Mouse (Mus musculus): ENCODE data around the gene Gm11037.

Gene Gm11037

GRCm38 (mm10) chr2:131129836-131130235 is 3.5 kb upstream of the Gm11037 start:
- no peak for DNase-seq

DNA sequence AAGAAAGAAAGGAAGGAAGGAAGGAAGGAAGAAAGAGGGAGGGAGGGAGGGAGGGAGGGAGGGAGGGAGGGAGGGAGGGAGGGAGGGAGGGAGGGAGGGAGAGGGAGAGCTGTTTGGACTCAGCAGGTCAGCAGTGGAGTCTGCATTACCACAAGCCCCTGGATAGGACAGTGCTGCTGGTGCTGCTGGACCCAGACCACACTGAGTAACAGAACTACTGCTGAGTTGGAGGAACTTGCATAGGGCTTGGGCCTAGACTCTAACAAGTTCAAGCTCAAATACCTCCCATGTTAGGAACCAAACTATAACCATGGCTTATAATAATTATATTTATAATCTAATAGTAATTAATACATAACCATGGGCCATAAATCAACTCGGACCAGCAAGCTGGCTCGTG is 2.4 kb upstream of the Gm11037 start:
- DNase-seq = no peak

DNA sequence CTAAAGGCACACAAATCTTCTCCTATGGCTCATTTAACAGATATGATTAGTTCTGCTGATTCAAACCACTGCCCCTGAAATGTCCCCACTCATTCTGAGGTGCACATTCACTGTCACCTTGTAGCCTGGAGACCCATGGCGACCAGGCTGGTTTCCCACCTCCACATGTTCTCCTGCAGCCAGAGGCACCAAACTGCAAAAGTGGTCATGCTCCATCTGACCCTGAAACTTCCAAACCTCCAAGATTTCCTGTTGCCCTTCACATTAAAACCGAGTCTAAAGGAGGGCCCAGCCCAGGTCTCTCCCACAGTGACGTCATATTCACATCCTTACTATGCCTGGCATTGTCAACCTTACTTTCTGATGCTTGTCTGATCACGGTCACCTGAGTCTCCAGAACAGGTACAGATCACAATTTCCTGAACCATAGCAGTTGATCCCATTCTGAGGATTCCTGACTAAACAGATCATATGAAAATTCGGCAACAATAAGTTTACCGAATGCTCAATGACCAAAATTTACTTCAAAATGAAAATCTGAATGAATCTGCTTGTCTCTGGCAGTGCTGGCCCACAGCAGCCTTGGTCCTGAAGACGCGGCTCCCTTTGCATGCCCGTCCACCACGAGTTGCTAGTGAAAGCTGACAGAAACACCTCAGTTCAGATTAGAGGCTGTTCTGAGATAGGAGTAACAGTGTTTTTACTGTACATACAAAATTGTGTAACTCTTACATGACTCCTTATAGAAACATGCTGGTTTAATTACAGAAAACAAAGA is 997 bp upstream of the Gm11037 start:
- DNase-seq = no peak

DNA sequence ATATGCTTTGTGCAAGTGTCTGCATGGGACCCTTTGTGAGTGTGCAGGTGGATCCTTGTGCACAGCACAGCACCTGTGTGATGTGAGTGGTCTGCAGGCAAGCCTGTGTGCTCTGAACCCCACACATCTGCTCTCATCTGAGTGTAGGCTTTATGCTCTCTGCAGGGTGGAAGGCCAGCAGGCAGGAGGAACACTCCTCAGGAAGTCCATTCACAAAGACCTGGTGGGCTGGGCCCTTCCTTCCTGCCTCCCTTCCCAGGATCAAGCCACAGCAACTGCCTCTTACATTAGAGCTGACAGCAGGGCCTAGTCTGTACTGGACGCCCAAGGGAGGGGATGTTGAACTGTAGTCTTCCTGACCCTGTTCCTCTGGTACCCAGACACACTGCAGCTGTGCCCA is 1.1 kb downstream of the Gm11037 start:
- DNase-seq = no peak

- DNase-seq = no peak
These were observed 1.6 kb downstream of the Gm11037 start for GRCm38 (mm10) chr2:131134826-131135400.

DNA sequence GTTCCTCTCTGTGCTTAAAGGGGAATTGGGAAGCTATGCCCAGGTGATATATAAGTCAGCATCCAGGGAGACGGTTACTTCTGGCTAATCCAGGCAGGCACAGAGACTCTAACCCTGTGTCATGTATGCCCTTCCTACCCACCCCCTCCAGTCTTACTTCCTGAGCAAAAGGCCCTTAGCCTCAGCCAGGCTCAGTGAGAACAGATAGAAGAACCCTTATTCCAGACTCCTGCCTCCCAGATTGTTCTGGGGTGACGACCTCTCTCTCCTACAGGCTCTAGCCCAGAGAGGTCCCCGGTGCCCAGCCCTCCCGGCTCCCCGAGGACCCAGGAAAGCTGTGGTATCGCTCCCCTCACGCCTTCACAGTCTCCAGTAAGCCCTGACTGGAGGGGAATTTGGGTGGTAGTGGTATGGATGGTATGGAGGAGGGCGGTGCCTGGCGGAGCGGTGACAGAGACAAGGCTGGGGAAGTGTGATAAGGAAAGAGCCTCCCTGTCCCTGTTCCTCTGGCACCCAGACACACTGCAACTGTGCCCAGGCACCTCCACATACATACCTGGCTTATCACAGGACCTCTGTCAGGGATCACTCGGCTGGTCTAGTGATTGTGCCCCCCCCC is 2.3 kb downstream of the Gm11037 start:
- DNase-seq = no peak

DNA sequence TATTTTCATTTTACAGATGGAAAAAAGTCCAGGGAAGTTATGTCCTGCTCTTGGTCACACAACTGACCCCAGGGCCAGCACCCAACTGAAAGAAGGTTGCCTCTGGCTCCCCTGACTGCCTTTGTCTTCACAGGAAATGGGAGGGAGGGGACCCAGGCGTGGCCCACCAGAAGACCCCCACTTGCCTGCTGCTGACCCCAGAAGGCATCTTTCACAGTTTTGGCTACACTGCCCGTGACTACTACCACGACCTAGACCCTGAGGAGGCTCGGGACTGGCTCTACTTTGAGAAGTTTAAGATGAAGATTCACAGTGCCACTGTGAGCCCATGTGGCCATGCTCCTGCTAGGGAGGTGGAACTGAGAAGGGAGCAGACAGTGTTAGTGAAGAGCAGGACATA is 5.0 kb downstream of the Gm11037 start:
- no peak for DNase-seq

GRCm38 (mm10) chr2:131138760-131139159 is 5.5 kb downstream of the Gm11037 start:
- no peak for DNase-seq

- no peak for DNase-seq
These were observed 6.0 kb downstream of the Gm11037 start for GRCm38 (mm10) chr2:131139287-131139686.

DNA sequence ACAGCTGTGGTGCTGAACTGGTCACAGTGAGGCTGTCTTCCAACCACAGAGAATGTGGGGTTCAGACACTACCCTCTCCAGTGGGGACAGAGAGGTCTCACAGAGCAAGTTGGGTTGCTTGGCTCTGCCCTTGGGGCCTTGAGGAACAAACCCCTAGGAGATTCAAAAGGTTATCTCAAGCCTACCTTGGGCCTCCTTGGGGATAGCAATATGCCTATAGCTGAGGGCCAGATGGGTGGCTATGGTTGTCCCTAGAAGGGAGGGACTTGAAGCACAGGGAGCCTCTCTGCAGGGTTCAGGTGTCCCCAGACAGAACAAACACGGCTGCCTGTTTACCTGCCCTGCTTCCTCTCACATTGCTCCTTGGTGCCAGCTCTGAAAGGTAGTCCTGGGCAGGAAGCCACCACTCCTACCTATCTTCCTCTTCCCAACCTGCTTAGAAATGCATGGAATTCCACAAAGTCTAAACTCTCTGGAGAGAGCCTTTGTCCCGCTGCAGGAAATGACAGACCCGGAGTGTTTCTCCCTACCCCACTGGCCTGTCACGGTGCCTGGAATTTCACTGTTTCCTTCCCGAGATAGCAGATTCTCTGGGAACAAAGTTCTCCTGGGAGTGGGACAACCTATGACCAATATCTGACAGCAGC is 6.7 kb downstream of the Gm11037 start:
- no peak for DNase-seq

GRCm38 (mm10) chr2:131140533-131140905 is 7.2 kb downstream of the Gm11037 start:
- no peak for DNase-seq

DNA sequence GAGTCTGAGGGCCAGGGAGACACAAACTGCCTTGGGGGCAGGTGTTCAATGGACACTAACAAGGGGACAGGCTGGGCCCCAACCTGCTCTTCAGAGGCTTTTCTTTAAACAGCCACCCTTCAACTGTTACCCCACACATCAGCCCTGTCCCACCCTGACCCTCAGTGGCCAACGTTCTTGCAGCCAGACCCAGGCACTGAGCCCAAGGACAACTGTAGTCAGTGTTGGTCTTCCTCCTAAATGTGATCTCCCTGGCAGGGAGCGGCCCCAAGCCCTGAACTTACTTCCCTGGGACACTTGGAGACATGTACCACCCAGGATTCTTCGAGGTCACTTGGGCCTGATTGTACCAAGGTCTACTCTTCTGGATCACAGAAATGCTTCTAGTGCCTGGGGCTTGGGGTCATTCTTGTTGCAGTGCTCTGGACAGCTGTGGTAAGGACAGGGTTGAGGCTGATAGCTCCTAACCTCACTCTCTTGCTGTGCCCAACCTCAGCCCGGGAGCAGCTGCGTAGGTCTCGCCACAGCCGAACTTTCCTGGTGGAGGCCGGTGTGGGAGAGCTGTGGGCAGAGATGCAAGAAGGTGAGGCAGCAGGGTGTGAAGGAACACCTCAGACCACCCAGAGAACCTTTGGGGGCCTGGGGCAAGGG is 8.2 kb downstream of the Gm11037 start:
- no peak for DNase-seq

GRCm38 (mm10) chr2:131142592-131142991 is 9.3 kb downstream of the Gm11037 start:
- DNase-seq = peak; percentile 64

DNA sequence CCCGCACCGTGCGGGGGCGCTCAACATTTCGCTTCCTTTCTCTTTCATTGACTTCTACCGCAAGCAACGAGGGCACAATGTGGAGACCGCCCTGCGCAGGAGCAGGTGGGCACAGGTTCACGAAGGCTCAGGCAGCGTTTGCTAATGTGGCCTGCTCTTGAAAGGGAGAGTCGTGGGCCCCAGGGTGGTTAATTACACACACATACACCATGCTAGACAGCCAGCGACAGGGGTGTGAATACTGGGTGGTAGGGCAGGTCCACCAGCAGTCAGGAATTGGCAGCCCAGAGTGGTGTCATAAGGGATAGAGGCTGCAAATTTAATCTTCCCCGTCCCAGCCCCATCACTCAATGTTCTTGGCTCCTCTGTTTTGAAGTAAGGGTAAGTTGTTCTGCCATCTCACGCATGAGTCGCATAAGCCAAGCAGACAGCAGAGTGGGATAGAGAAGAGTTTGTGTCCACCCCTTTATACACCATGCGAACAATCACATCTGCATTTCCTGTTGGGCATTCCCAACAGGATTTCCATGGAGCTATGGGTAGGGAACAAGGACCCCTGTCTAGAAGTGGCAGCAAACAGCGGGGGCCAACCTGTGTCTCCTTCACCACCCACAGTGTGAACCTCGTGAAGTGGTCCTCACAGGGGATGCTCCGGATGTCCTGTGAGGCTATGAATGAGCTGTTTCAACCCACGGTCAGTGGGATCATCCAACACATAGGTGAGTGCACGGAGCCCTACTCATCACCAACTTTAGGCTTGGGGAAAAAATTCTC is 9.9 kb downstream of the Gm11037 start:
- DNase-seq = no peak

DNA sequence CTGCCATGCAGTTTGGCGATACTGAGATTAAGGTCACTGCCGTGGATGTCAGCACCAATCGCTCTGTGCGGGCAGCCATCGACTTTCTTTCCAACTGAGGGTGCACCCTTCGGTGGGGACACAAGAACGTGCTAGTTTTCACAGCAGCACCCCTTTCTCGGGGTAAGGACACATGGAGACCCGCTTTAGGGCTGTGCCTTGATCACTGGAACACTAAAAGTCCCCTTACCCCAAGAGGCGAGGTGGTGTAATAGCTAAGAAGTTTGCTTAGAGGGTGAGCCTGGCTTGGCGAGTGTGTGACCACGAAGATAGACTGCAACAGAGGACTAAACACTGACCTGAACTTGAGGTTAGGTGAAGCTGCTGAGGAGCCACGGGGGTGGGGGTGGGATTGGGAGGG is 11.8 kb downstream of the Gm11037 start:
- DNase-seq = no peak

- DNase-seq = no peak
These were observed 12.2 kb downstream of the Gm11037 start for GRCm38 (mm10) chr2:131145536-131145935.

DNA sequence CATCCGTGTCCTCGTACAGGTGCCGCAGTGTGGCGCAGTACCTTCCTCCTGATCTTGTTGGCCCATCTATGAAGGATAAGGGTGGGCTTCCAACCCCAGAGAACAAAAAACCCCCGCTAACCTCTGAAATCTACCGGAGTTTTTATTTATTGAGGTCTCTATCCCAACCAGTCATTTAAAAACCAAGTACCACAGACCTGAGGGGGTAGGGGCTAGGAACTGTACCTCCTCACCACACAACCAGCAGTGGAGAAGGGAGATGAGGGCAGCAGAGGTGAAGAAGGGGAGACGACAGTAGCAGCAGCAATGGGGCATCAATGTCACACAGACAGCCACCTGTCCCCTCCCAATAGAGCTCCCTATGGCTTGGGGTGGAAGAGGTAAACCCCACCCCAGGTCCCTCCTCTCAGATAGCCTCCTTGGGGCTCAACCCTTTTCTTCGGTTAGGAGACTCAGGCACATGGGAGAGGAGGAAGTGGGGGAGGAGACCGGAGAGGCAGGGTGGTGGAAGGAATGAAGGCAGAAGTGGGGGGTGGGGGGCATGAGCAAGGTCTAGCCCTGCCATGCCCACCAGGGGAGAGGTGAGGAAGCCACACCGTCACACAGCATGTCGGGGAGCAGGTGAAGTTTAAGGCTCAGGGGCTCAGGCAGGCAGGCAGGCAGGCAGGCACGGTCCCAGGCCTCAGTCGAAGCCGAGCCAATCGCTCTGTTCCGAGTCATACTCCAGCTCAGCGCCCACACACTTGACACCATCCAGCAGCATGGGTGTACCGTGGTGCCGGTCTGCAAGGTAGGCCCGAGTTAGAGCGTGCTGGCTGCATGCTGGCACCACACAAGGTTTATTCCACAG is 13.1 kb downstream of the Gm11037 start:
- no peak for DNase-seq

GRCm38 (mm10) chr2:131147043-131147365 is 13.7 kb downstream of the Gm11037 start:
- DNase-seq = no peak

DNA sequence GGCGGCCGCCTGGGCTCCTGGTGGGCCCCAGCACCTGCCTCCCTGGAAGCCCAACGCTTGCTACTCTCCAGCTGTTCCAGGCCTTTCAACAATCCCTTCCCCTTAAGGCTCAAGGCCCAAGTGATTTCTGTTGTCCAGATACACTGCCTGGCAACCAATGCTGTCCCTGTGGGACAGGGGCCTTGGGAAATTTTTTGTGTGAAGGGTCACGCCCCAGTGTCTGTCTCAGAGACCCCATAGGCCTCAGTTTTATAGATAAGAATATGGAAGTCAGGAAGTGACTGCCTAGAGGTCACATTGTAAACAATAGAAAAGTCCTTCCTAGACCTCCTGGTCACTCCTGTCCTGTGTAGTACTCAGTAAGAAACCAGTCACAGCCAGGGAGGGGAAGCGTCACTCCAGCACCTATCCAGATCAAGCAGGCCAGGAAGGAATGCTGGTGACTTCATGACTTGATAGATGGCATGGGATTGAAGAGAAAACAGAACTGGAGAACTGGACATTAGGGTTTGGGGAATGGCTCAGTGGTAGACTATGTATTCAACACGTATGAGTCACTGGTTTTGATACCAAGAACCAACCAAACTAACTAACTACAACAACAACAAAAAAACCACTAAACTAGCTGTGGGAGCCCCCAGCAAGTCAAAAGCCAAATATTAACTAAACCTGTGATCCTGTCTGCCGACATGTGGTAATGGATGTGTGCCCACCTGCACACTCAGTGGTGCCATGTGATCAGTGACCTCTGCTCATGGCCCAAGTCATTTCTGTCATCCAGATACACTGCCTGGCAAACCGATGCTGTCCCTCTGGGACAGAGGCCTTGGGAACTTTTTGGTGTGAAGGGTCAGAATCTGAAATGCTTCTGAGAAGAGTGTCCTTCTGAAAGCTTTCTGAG is 15.3 kb downstream of the Gm11037 start:
- no peak for DNase-seq

- DNase-seq = no peak
These were observed 15.9 kb downstream of the Gm11037 start for GRCm38 (mm10) chr2:131149254-131149578.

Measured in right cerebral cortex, postnatal 4 days (tissue).